Mouse (Mus musculus): ENCODE measurements around the gene Dis3l2. TPM values are rescaled to one million over a fixed set of nuclear protein-coding genes. Genes with fewer than 3 reads are reported as not detected.

Gene Dis3l2
- polyA plus RNA-seq, 1 experiment from 2014 or later = 34.7 TPM

DNA sequence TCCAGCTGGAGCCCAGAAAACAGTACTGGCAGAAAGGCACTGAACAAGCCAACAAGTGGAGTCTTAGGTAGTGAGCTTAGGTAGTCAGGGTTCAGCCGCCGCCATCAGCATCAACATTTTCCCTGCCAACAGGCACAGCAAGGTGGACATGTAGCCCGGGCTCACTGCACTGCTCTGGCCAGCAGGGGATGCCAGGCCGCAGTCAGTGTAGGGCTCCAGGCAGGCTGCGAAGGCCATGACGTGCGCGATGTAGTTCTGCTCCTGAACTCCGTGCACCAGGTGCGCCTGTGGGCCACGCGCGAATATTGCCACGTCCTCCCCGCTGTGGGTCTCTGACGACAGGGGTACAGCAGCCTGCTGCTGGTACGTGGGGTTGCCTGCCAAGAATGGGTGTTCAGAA, 383.4 kb downstream of the Dis3l2 start:
- no peak overlapping the region for H3K4me3 ChIP-seq
- H3K27me3 ChIP-seq (ENCODE audit: low read depth, poor library complexity, severe bottlenecking) = no peaks in the 10 kb centered on the region
- 77% methylated on average over 17 of the region's 17 CpGs for WGBS
- H3K9me3 ChIP-seq (replicated peaks) = no peaks in the 10 kb centered on the region
- no peak overlapping the region for H3K27ac ChIP-seq
- no peaks in the 10 kb centered on the region for H3K36me3 ChIP-seq
- H3K4me1 ChIP-seq = no peaks in the 10 kb centered on the region
- DNase-seq (ENCODE audit: low spot score) = no peak

DNA sequence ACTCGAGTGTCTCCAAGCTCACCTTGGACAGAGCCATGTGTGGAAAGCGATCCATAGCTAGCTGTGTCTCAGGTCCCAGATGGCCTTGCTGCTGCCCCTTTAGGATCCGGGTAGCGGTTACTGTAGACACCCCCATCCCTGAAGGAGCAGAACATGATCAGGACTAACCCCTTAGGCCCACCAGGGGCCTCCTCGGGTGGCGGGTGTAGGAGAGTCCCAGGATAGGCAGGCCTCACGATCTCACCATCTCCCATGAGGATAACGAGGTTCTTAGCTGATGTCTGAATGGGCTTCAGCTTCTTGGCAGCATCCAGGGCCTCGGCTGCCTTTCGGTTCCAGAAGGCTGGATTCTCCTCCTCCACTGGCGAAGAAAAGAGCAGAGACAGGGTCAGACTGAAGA, 385.6 kb downstream of the Dis3l2 start:
- DNase-seq (ENCODE audit: low spot score) = no peak
- WGBS = 92% methylated on average over 11 of the region's 11 CpGs
- H3K36me3 ChIP-seq = no peaks in the 10 kb centered on the region

DNA sequence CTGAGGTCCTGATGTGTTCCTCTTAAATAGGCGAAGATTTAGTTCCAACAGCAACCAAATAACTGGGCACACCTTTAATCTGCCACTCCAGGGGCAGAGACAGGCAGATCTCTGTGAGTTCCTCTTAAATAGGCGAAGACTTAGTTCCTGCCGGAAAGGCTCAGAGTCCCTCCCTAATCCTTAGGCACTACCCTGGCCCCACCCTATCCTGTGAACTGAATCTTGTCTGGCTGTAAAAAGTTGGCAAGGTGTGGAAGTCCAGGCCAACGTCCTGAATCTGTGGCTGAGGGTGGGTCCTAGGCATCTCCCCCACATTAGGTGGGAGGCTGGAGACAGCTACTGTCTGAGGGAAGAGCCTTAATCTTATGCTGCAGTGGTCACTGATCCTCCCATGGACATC, 386.2 kb downstream of the Dis3l2 start, which contains the start of gene Alppl2:
Gene Alppl2, minus strand, starts transcription at position 101 of the 400 bp plus-strand sequence.
- Histone ChIP-seq H3K9me3 (replicated peaks) (no peaks in the 10 kb centered on the region), H3K27ac (no peak within 1 kb of the TSS), H3K36me3 (no peaks in the 10 kb centered on the region), H3K4me3 (no peak within 1 kb of the TSS), H3K4me1 (no peaks in the 10 kb centered on the region), H3K27me3 (ENCODE audit: low read depth, poor library complexity, severe bottlenecking) (no peaks in the 10 kb centered on the region)
- 93% methylated on average over 4 of the region's 4 CpGs for WGBS
- DNase-seq (ENCODE audit: low spot score) = no peak

More for the DNA sequence above, 385.6 kb downstream of the Dis3l2 start:
- Histone ChIP-seq H3K9me3 (replicated peaks) (no peaks in the 10 kb centered on the region), H3K27ac (no peak overlapping the region), H3K4me3 (no peak overlapping the region), H3K27me3 (ENCODE audit: low read depth, poor library complexity, severe bottlenecking) (no peaks in the 10 kb centered on the region), H3K4me1 (no peaks in the 10 kb centered on the region)

DNA sequence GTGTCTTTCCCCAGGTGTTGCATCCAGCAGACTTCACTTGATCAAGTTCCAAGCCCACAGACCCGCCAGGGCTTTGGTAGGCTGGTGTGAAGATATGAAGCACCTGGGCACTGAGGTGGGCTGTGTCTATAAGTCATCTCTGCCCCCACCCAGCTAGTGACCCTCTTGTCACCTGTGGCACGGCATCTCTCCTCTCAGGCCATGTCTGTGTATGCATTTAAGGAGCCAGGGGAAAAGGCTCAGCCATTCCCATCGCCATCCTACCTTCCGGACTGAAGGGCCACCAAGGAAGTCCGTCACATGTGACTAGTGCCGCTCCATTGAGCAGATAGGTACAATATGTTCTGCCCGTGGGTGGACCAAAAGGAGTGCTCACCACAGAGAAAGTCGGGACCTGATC, 392.0 kb downstream of the Dis3l2 start:
- Histone ChIP-seq H3K4me3 (no peak overlapping the region), H3K27ac (no peak overlapping the region), H3K4me1 (no peaks in the 10 kb centered on the region; the same call in 1 of the 2 replicates), H3K27me3 (ENCODE audit: low read depth, poor library complexity, severe bottlenecking) (peaks cover 39% of the 10 kb centered on the region), H3K9me3 (replicated peaks) (no peaks in the 10 kb centered on the region), H3K36me3 (no peaks in the 10 kb centered on the region)
- DNase-seq (ENCODE audit: low spot score) = no peak
- 87% methylated on average over 8 of the region's 8 CpGs for WGBS

DNA sequence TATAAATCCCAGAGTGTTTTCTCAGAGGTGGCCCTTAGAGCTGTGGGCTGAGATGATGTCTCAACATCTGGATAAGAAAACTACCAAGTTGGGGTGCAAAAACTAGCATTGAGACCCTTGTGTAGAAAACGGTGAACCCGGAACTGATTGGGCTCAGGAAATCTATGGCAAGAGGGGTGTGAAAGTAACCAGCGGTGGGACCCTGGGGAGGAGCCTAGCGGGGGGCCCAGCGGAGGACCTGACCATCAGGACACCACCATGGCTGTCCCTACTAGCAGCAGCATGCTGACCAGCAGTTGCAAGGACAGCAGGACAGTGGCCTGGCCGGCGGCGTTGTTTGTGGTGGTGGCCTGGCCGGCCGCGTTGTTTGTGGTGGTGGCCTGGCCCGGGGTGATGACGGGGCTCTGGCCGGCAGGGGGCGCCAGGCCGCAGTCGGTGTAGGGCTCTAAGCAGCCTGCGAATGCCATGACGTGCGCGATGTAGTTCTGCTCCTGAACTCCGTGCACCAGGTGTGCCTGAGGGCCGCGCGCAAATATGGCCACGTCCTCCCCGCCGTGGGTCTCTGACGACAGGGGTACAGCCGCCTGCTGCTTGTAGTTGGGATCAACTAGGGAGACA, 394.9 kb downstream of the Dis3l2 start:
- H3K27ac ChIP-seq = peak overlapping the region; percentile 57; the same call in 1 of the 2 replicates
- no peaks in the 10 kb centered on the region for H3K9me3 ChIP-seq (replicated peaks)
- peak; percentile 87 for DNase-seq (ENCODE audit: low spot score)
- peaks cover 39% of the 10 kb centered on the region for H3K27me3 ChIP-seq (ENCODE audit: low read depth, poor library complexity, severe bottlenecking)
- WGBS = 12% methylated on average over 30 of the region's 30 CpGs
- H3K4me1 ChIP-seq = no peaks in the 10 kb centered on the region; the same call in 1 of the 2 replicates
- no peaks in the 10 kb centered on the region for H3K36me3 ChIP-seq
- H3K4me3 ChIP-seq = peak overlapping the region; percentile 14; the same call in 1 of the 2 replicates

Other genes starting within 250 kb of the Dis3l2 start
- 3,283 and 3,422 TPM in 2 replicates for gene Ptma, start 177.1 kb upstream of the Dis3l2 start, polyA plus RNA-seq (2016; fragmentation: Nextera tagmentation; extraction: Ambion mirVana)
- gene Pde6d, start 121.2 kb upstream of the Dis3l2 start, polyA plus RNA-seq (2016; fragmentation: Nextera tagmentation; extraction: Ambion mirVana) = 60.5 and 74.6 TPM in 2 replicates
- gene Cops7b, start 120.9 kb upstream of the Dis3l2 start, polyA plus RNA-seq (2016; fragmentation: Nextera tagmentation; extraction: Ambion mirVana) = 77.0 and 79.9 TPM in 2 replicates
- gene Nppc, start 33.2 kb upstream of the Dis3l2 start, polyA plus RNA-seq (2016; fragmentation: Nextera tagmentation; extraction: Ambion mirVana) = 0.34 and 0.59 TPM in 2 replicates